Mouse (Mus musculus) limb, embryonic 13.5 days (tissue): Measurements from ENCODE around the gene Smcr8. TPM values are rescaled to one million over a fixed set of nuclear protein-coding genes. Genes with fewer than 3 reads are reported as not detected.
A peak's percentile ranks its signal among the peaks of the same experiment; 100 is the strongest.

Experiments
- ATAC-seq: fragments of 200-750 bp; cut with Nextera tagmentation; 2 replicates; pipeline ENCODE4 v1.8.0; 2017; ENCODE audit warnings: low read depth, moderate number of reproducible peaks, moderate TSS enrichment; ENCODE audit not compliant: low FRiP score
- H3K27ac ChIP-seq: fragments of 300-500 bp; sonication (generic); 2 replicates; pipeline ENCODE4 v1.5.1; 2015; ENCODE audit warnings: inconsistent platforms, mild to moderate bottlenecking, moderate library complexity
- H3K27me3 ChIP-seq: fragments of 300-500 bp; sonication (generic); 2 replicates; pipeline ENCODE4 v1.6.1; 2015; ENCODE audit warnings: mild to moderate bottlenecking, inconsistent platforms
- H3K36me3 ChIP-seq: fragments of 300-500 bp; sonication (generic); 2 replicates; pipeline ENCODE4 v1.6.1; 2015; ENCODE audit warnings: inconsistent platforms, mild to moderate bottlenecking, moderate library complexity
- H3K4me1 ChIP-seq: fragments of 300-500 bp; sonication (generic); 2 replicates; pipeline ENCODE4 v1.6.1; 2015; ENCODE audit warnings: inconsistent platforms
- H3K4me2 ChIP-seq: fragments of 300-500 bp; sonication (generic); replicated peaks from 2 replicates; pipeline ENCODE4 v1.6.1; 2015; ENCODE audit warnings: inconsistent platforms, mild to moderate bottlenecking, moderate library complexity
- H3K4me3 ChIP-seq: fragments of 300-500 bp; sonication (generic); 2 replicates; pipeline ENCODE4 v1.5.1; 2015; ENCODE audit warnings: moderate library complexity, mild to moderate bottlenecking, inconsistent platforms
- H3K9ac ChIP-seq: fragments of 300-500 bp; sonication (generic); 2 replicates; pipeline ENCODE4 v1.6.1; 2015; ENCODE audit warnings: mild to moderate bottlenecking, inconsistent platforms
- H3K9me3 ChIP-seq: fragments of 300-500 bp; sonication (generic); 2 replicates; pipeline ENCODE4 v1.6.1; 2016; ENCODE audit warnings: inconsistent platforms
- WGBS: fragments of 180-500 bp; shearing (Covaris S2); methylation state at CpG from one replicate; pipeline ENCODE4 v1.1.7; 2015; 5-methylcytosine and 5-hydroxymethylcytosine counted together
- polyA plus RNA-seq: library from polyadenylated mRNA; unstranded; fragments of >200 nt; fragmentation: Nextera tagmentation; extraction: Ambion mirVana; gene quantifications from 2 replicates; pipeline ENCODE4 v1.2.1, GENCODE M21; 2015

Gene Smcr8
- polyA plus RNA-seq, result 5.4 and 7.0 TPM in 2 replicates

DNA sequence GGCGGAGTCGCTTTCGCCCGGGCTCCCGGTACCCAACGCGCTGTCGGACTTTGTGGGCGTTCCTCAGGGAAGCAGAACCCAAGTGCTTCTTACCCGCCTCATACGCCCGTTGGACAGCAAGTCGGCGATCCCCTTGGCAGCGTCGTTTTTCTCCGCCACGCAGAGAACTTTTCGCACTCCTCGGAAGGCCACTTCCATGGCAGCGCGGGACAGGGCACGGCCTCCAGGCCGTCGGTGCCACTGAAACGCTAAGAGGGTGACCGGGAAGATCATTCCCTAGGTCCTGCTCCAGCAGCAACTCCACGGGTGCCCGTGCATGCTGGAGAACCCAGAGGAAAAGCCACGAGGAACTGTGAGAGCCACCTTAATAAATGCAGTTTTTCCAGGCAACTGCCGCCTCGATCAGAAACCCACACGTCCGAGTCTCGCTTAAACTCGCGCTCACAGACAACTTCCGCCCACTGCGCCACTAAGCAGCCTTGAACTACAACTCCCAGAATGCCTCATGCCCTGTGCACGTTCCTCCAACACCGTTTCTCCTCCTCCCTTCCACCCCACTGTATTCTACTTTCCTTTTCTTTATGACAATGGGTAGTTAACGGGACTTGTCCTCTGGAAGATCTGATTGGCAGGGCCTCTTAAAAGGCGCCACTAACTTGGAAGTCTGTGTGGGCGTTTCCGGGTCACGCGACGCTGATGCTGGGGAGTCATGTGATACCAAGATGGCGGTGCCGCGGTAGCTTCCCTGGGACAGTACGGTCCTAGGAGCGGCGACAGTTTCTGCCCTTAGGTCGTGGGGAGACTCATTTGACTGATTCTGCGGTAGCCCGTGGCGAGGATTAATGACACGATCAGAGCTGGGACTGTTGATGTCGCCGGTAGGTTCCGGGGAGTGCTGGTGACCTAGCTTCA, at the start of gene Smcr8, which contains the start of gene Top3a:
TSS of gene Smcr8 (plus strand) at position 696 of the 912 bp plus-strand sequence.
TSS of gene Top3a (minus strand) at position 537 of the 912 bp plus-strand sequence.
- under 1% methylated on average over 62 of the region's 62 CpGs for WGBS
- peaks cover 69% of the 10 kb centered on the region for H3K4me1 ChIP-seq

DNA sequence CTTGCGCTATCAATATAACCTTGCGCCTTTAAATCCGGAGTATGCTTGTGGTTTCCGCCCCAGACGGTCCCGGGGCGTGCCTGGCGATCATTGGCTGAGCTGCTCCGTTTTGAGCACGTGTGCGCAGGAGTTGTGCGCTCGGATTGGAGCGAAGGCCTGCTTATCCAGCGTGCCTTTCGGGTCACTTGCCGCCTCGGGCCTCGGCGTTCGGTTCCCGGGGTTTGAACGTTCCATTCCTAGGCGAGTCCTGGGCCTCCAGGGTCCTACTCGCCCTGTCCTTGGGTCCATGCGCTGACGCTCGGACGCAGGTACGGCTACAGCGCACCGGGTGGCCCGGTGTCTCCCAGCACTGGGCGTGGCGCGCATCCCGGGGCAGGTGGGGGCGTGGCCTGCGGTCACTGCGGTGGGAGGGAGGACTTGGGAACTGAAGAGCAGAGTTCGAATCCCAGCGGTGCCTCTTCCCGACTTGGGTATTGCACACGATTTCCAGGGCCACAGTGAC, 49.0 kb upstream of the Smcr8 start, which contains the start of gene Mief2:
TSS of gene Mief2 (plus strand) at position 139 of the 502 bp plus-strand sequence.
- no peaks in the 10 kb centered on the region for H3K27me3 ChIP-seq
- peak; percentile 93 for ATAC-seq
- H3K27ac ChIP-seq, result peak within 1 kb of the TSS; percentile 89
- under 1% methylated on average over 44 of the region's 44 CpGs for WGBS
- H3K4me3 ChIP-seq, result peak within 1 kb of the TSS; percentile 80
- peak within 1 kb of the TSS; percentile 80 for H3K4me2 ChIP-seq
- peak within 1 kb of the TSS; percentile 83 for H3K9ac ChIP-seq
- H3K9me3 ChIP-seq, result no peaks in the 10 kb centered on the region
- H3K36me3 ChIP-seq, result peaks cover 49% of the 10 kb centered on the region
- peaks cover 25% of the 10 kb centered on the region for H3K4me1 ChIP-seq

More for the DNA sequence above, at the start of gene Smcr8, which contains the start of gene Top3a:
- H3K4me3 ChIP-seq, result peak within 1 kb of the TSS; percentile 83
- peak within 1 kb of the TSS; percentile 91 for H3K4me2 ChIP-seq
- peaks cover 33% of the 10 kb centered on the region for H3K36me3 ChIP-seq
- peak within 1 kb of the TSS; percentile 88 for H3K27ac ChIP-seq
- H3K27me3 ChIP-seq, result no peaks in the 10 kb centered on the region
- peak; percentile 97 for ATAC-seq
- H3K9me3 ChIP-seq, result no peaks in the 10 kb centered on the region
- peak within 1 kb of the TSS; percentile 84 for H3K9ac ChIP-seq

DNA sequence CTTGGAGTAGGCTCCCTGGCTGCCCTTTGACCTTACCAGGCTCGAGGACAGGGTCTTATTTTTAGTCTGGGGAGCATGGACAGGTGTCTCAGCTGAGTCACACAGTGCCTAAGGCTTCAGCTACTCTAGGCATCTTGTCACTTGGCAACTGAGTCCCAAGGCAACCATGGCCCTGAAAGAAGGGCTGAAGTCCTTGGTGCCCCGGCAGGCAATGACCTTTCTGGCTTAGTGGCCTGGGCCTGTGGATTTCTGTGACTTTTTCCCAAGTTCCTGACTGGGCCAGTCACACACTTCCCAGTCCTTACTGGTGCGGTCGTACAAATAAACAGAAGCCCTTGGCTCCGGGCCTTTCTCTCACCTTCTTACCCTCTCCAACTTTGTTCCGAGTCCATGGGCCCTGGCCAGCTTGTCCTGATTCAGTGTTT, 48.1 kb upstream of the Smcr8 start:
- peaks cover 49% of the 10 kb centered on the region for H3K36me3 ChIP-seq
- no peaks in the 10 kb centered on the region for H3K27me3 ChIP-seq
- peaks cover 25% of the 10 kb centered on the region for H3K4me1 ChIP-seq
- ATAC-seq, result no peak
- WGBS, result 80% methylated on average over 6 of the region's 6 CpGs
- H3K4me2 ChIP-seq, result peak overlapping the region; percentile 80
- H3K9ac ChIP-seq, result peak overlapping the region; percentile 70; the same call in 1 of the 2 replicates
- peak overlapping the region; percentile 80 for H3K4me3 ChIP-seq
- H3K9me3 ChIP-seq, result no peaks in the 10 kb centered on the region
- no peak overlapping the region for H3K27ac ChIP-seq

- Histone ChIP-seq H3K4me2 (no peak overlapping the region), H3K9me3 (no peaks in the 10 kb centered on the region), H3K36me3 (peaks cover 46% of the 10 kb centered on the region), H3K27ac (no peak overlapping the region), H3K9ac (no peak overlapping the region), H3K4me3 (no peak overlapping the region), H3K4me1 (peaks cover 25% of the 10 kb centered on the region), H3K27me3 (no peaks in the 10 kb centered on the region)
- 88% methylated on average over 9 of the region's 9 CpGs for WGBS
- no peak for ATAC-seq
Measured at GRCm38 (mm10) chr11:60730169-60730568, 47.2 kb upstream of the Smcr8 start.

DNA sequence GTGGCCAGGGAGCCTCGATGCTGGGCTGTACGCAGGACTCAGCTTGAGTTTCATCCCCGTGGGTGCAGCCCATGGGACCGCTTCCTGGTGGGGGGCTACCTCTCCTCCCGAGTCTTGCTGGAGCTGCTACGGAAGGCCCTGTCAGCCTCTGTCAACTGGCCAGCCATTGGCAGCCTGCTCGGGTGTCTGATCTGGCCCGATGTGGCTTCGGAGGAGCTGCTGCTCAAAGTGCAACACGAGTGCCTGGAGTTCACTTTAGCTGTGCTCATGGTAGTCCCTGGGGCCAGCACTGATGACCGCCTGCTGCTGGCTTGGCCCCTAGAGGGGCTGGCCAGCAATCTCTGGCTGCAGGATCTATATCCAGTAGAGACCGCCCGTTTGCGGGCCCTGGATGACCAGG, 46.1 kb upstream of the Smcr8 start:
- H3K4me3 ChIP-seq, result no peak overlapping the region
- H3K9me3 ChIP-seq, result no peaks in the 10 kb centered on the region
- H3K9ac ChIP-seq, result 0 out of 2 replicates have a peak overlapping the region, but pooled peaks have one; percentile 8
- no peaks in the 10 kb centered on the region for H3K27me3 ChIP-seq
- peaks cover 49% of the 10 kb centered on the region for H3K36me3 ChIP-seq
- peaks cover 20% of the 10 kb centered on the region for H3K4me1 ChIP-seq
- WGBS, result 93% methylated on average over 14 of the region's 14 CpGs
- ATAC-seq, result no peak
- H3K4me2 ChIP-seq, result no peak overlapping the region
- H3K27ac ChIP-seq, result no peak overlapping the region

DNA sequence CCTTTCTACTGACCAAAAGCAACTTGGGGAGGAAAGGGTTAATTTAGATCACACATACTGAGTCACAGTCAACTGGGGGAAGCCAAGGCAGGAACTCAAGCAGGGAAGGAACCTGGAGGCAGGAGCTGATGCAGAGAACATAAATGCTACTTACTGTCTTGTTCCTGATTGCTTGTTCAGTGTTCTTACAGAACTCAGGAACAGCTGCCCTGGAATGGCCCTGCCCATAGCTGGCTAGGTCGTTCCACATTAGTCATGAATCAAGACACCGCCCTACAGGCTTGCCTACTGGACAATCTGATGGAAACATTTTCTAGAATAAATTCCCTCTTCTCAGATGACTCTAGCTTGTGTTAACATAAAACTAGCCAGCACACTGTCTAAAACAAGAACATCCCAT, 43.1 kb upstream of the Smcr8 start:
- ATAC-seq, result no peak
- WGBS, result 78% methylated on average over 2 of the region's 2 CpGs
- Histone ChIP-seq H3K27ac (no peak overlapping the region), H3K27me3 (no peaks in the 10 kb centered on the region), H3K9me3 (no peaks in the 10 kb centered on the region), H3K4me1 (peaks cover 3% of the 10 kb centered on the region), H3K4me2 (no peak overlapping the region), H3K4me3 (no peak overlapping the region), H3K36me3 (peaks cover 62% of the 10 kb centered on the region), H3K9ac (no peak overlapping the region)

DNA sequence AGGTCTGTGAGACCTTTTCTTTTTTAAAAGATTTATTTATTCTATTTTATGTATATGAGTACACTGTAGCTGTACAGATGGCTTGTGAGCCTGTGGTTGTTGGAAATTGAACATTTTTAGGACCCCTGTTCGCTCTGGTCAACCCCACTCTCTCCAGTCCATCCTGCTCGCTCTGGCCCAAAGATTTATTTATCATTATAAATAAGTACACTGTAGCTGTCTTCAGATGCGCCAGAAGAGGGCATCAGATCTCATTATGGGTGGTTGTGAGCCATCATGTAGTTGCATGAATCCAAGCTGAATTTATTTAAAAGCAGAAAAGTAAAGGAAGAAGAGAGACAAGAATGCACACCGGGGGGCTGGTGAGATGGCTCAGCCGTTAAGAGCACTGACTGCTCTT, 42.1 kb upstream of the Smcr8 start:
- no peaks in the 10 kb centered on the region for H3K4me1 ChIP-seq
- 81% methylated on average over 5 of the region's 5 CpGs for WGBS
- ATAC-seq, result no peak
- H3K4me3 ChIP-seq, result no peak overlapping the region
- no peak overlapping the region for H3K4me2 ChIP-seq
- no peak overlapping the region for H3K27ac ChIP-seq
- H3K9ac ChIP-seq, result no peak overlapping the region
- peaks cover 72% of the 10 kb centered on the region for H3K36me3 ChIP-seq
- no peaks in the 10 kb centered on the region for H3K9me3 ChIP-seq
- H3K27me3 ChIP-seq, result no peaks in the 10 kb centered on the region

- H3K27ac ChIP-seq, result no peak overlapping the region
- ATAC-seq, result no peak
- no peak overlapping the region for H3K4me2 ChIP-seq
- no peaks in the 10 kb centered on the region for H3K4me1 ChIP-seq
- no peaks in the 10 kb centered on the region for H3K27me3 ChIP-seq
- no peak overlapping the region for H3K4me3 ChIP-seq
- WGBS, result 83% methylated on average over 3 of the region's 3 CpGs
- no peaks in the 10 kb centered on the region for H3K9me3 ChIP-seq
- H3K9ac ChIP-seq, result no peak overlapping the region
- H3K36me3 ChIP-seq, result peaks cover 72% of the 10 kb centered on the region
Measured at GRCm38 (mm10) chr11:60736491-60736890, 40.8 kb upstream of the Smcr8 start.

GRCm38 (mm10) chr11:60737450-60737849, 39.9 kb upstream of the Smcr8 start:
- H3K27ac ChIP-seq, result no peak overlapping the region
- no peak overlapping the region for H3K9ac ChIP-seq
- H3K4me2 ChIP-seq, result no peak overlapping the region
- peaks cover 72% of the 10 kb centered on the region for H3K36me3 ChIP-seq
- no peaks in the 10 kb centered on the region for H3K27me3 ChIP-seq
- ATAC-seq, result no peak
- no peaks in the 10 kb centered on the region for H3K9me3 ChIP-seq
- H3K4me3 ChIP-seq, result no peak overlapping the region
- no peaks in the 10 kb centered on the region for H3K4me1 ChIP-seq

DNA sequence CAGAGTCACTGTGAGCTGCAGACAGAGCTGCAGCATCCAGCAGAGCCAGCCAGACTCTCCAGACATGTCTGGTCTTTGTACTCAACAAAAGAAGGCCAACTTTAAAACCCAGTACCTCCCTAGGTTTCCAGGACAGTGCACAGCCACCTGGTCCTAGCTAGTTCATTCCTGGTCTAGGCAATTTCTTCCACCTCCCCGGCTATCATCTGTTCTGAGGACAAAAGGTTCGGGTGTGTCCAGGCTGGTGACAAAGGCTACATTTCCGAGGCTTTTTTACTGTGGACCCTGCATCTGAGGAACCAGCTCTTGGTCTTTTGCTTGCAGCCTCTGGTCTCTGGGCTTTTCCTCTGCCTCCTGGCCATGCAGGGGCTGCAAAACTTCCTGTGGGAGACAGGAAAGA, 37.0 kb upstream of the Smcr8 start:
- no peaks in the 10 kb centered on the region for H3K4me1 ChIP-seq
- H3K4me3 ChIP-seq, result no peak overlapping the region
- peaks cover 76% of the 10 kb centered on the region for H3K36me3 ChIP-seq
- ATAC-seq, result no peak
- WGBS, result 85% methylated on average over 3 of the region's 3 CpGs
- no peak overlapping the region for H3K27ac ChIP-seq
- H3K27me3 ChIP-seq, result no peaks in the 10 kb centered on the region
- H3K4me2 ChIP-seq, result no peak overlapping the region
- H3K9ac ChIP-seq, result no peak overlapping the region
- no peaks in the 10 kb centered on the region for H3K9me3 ChIP-seq

- no peak overlapping the region for H3K4me2 ChIP-seq
- H3K36me3 ChIP-seq, result peaks cover 89% of the 10 kb centered on the region
- H3K4me3 ChIP-seq, result no peak overlapping the region
- no peak for ATAC-seq
- H3K27ac ChIP-seq, result no peak overlapping the region
- no peak overlapping the region for H3K9ac ChIP-seq
- no peaks in the 10 kb centered on the region for H3K9me3 ChIP-seq
- no peaks in the 10 kb centered on the region for H3K4me1 ChIP-seq
- WGBS, result 93% methylated on average over 7 of the region's 7 CpGs
- H3K27me3 ChIP-seq, result no peaks in the 10 kb centered on the region
Measured at GRCm38 (mm10) chr11:60755570-60755969, 21.8 kb upstream of the Smcr8 start.

DNA sequence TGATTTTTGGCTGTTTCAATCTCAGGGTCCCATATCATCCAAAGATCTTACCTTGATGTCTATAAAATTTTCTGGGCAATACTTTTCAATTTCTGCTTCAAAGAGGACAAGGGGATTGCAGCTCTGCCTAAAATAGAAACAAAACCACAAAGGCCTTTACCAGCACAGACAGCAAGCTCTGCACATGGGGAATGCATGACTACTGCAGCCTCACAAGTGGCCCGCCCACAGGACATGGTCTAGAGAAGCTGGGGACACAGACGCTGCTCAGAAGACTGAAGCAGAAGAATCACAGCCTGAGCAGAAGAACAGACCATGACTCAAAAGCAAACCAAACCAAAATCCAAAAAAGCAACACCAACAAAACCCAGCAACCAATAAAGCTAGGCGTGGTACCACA, 15.6 kb upstream of the Smcr8 start:
- H3K27me3 ChIP-seq, result no peaks in the 10 kb centered on the region
- no peak overlapping the region for H3K9ac ChIP-seq
- H3K4me1 ChIP-seq, result no peaks in the 10 kb centered on the region
- peaks cover 5% of the 10 kb centered on the region; the same call in 1 of the 2 replicates for H3K9me3 ChIP-seq
- no peak for ATAC-seq
- no peak overlapping the region for H3K4me3 ChIP-seq
- no peak overlapping the region for H3K4me2 ChIP-seq
- H3K36me3 ChIP-seq, result peaks cover 65% of the 10 kb centered on the region
- 93% methylated on average over 3 of the region's 3 CpGs for WGBS
- H3K27ac ChIP-seq, result no peak overlapping the region
